Mouse (Mus musculus) heart, embryonic 11.5 days (tissue): ENCODE measurements around the gene Arhgef28. TPM values are rescaled to one million over a fixed set of nuclear protein-coding genes. Genes with fewer than 3 reads are reported as not detected.

Experiments used
- ATAC-seq: fragments of 200-750 bp; cut with Nextera tagmentation; replicated peaks from 2 replicates; pipeline ENCODE4 v1.8.0; 2017; ENCODE audit warnings: moderate library complexity; ENCODE audit not compliant: insufficient number of reproducible peaks, low FRiP score, low TSS enrichment
- H3K27ac ChIP-seq: fragments of 300-500 bp; sonication (generic); 2 replicates; pipeline ENCODE4 v1.5.1; 2014; ENCODE audit warnings: mild to moderate bottlenecking, low read depth, low read length
- H3K27me3 ChIP-seq: fragments of 300-500 bp; sonication (generic); 2 replicates; pipeline ENCODE4 v1.6.1; 2014; ENCODE audit warnings: mild to moderate bottlenecking, low read length, mixed read lengths; ENCODE audit not compliant: control insufficient read depth, insufficient read depth
- H3K36me3 ChIP-seq: fragments of 300-500 bp; sonication (generic); 2 replicates; pipeline ENCODE4 v1.6.1; 2014; ENCODE audit warnings: mild to moderate bottlenecking, low read length, moderate library complexity, mixed read lengths; ENCODE audit not compliant: control insufficient read depth, insufficient read depth
- H3K4me1 ChIP-seq: fragments of 300-500 bp; sonication (generic); 2 replicates; pipeline ENCODE4 v1.6.1; 2014; ENCODE audit warnings: low read length; ENCODE audit not compliant: control insufficient read depth, insufficient read depth
- H3K4me2 ChIP-seq: fragments of 300-500 bp; sonication (generic); 2 replicates; pipeline ENCODE4 v1.6.1; 2014; ENCODE audit warnings: mild to moderate bottlenecking, moderate library complexity
- H3K4me3 ChIP-seq: fragments of 300-500 bp; sonication (generic); 2 replicates; pipeline ENCODE4 v1.5.1; 2014; ENCODE audit warnings: low read depth, low read length
- H3K9ac ChIP-seq: fragments of 300-500 bp; sonication (generic); 2 replicates; pipeline ENCODE4 v1.6.1; 2014; ENCODE audit warnings: mild to moderate bottlenecking, low read depth, low read length, moderate library complexity
- H3K9me3 ChIP-seq: fragments of 300-500 bp; sonication (generic); replicated peaks from 2 replicates; pipeline ENCODE4 v1.6.1; 2016; ENCODE audit warnings: low read length; ENCODE audit not compliant: control insufficient read depth
- WGBS: fragments of 180-500 bp; shearing (Covaris S2); extraction: QIAGEN DNeasy Blood & Tissue Kit; methylation state at CpG from one replicate; pipeline ENCODE4 v1.1.7; 2014; ENCODE audit not compliant: insufficient replicate concordance; 5-methylcytosine and 5-hydroxymethylcytosine counted together
- polyA plus RNA-seq: library from polyadenylated mRNA; unstranded; fragments of >200 nt; fragmentation: Nextera tagmentation; extraction: Ambion mirVana; gene quantifications from 2 replicates; pipeline ENCODE4 v1.2.1, GENCODE M21; 2014

Gene Arhgef28
- polyA plus RNA-seq, 1 experiment from 2014 or later = 11.0 TPM

GRCm38 (mm10) chr13:98230511-98230910 lies 24.3 kb upstream of the Arhgef28 start:
- Histone ChIP-seq H3K36me3 (no peaks in the 10 kb centered on the region), H3K27me3 (no peaks in the 10 kb centered on the region; the same call in 1 of the 2 replicates), H3K4me1 (no peaks in the 10 kb centered on the region), H3K9me3 (no peaks in the 10 kb centered on the region), H3K27ac (no peak overlapping the region), H3K9ac (no peak overlapping the region), H3K4me3 (no peak overlapping the region), H3K4me2 (no peak overlapping the region)
- ATAC-seq = no peak
- 81% methylated on average over 1 of the region's 1 CpGs for WGBS

DNA sequence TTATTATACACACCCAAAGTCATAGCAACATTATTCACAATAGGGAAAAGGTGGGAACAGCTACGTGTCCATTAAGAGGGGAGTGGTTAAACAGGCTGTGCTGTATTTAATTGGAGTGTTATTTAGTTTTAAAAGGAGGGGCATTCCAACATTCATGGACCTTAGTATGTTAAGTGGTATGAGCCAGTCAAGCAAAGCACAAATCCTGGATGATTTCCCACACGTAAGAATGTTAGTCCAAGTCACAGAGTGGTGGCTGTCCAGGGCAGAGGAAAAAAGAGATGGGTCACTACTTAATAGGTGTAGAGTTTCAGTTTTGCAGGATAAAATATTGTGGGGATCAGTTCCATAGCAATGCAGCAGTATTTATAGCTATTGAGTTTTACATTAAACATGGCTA lies 20.0 kb upstream of the Arhgef28 start:
- no peak overlapping the region for H3K27ac ChIP-seq
- H3K4me1 ChIP-seq = no peaks in the 10 kb centered on the region
- H3K4me2 ChIP-seq = no peak overlapping the region
- ATAC-seq = no peak
- no peaks in the 10 kb centered on the region; the same call in 1 of the 2 replicates for H3K27me3 ChIP-seq
- H3K36me3 ChIP-seq = no peaks in the 10 kb centered on the region
- H3K9ac ChIP-seq = no peak overlapping the region
- H3K9me3 ChIP-seq = no peaks in the 10 kb centered on the region
- WGBS = 68% methylated on average over 2 of the region's 2 CpGs
- no peak overlapping the region for H3K4me3 ChIP-seq

DNA sequence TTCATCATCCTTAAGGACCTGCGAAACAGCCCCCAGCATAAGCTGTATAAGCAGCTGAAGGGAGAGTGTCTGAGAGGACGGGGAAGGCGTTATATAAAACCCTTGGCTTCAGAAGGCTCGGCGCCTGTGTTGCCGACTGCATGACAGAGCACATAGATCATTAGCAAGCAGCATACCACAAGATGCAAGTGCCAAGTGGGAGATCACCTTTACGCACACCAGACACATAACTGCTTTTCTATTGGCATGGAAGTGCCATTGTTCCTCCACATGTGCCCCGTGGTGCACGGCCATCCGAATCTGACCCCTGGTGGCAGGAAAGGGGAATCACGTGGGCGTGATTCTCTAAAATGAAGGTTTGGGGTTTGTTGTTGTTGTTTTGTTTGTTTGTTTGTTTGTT lies 16.6 kb upstream of the Arhgef28 start:
- H3K9me3 ChIP-seq = no peaks in the 10 kb centered on the region
- H3K27me3 ChIP-seq = no peaks in the 10 kb centered on the region; the same call in 1 of the 2 replicates
- 37% methylated on average over 12 of the region's 12 CpGs for WGBS
- no peak overlapping the region for H3K4me2 ChIP-seq
- no peaks in the 10 kb centered on the region for H3K4me1 ChIP-seq
- no peak overlapping the region for H3K27ac ChIP-seq
- no peak overlapping the region for H3K4me3 ChIP-seq
- no peak for ATAC-seq
- H3K36me3 ChIP-seq = no peaks in the 10 kb centered on the region
- H3K9ac ChIP-seq = no peak overlapping the region

DNA sequence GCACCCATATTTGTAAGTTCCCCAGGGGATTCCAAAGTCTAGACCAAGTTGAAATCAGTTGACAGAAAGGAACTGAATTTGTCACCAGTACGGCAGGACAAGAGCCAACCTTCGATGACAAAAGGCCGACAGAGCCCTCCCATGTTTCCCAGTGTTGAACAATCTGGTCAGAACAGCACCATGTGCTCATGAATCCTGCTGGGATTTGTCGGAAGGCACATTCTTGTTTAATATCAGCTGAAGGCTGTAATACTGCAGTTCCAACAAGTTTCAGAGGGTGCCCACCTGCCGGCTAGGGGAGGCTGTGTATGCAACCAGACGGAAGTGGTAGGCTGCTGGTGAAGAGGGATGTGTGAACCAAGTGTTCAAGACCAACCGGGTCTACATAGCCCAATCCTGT lies 3.9 kb upstream of the Arhgef28 start:
- H3K4me3 ChIP-seq = no peak overlapping the region
- H3K9me3 ChIP-seq = no peaks in the 10 kb centered on the region
- H3K9ac ChIP-seq = no peak overlapping the region
- no peak overlapping the region for H3K27ac ChIP-seq
- no peaks in the 10 kb centered on the region for H3K36me3 ChIP-seq
- WGBS = 82% methylated on average over 7 of the region's 7 CpGs
- peaks cover 3% of the 10 kb centered on the region; the same call in 1 of the 2 replicates for H3K4me1 ChIP-seq
- ATAC-seq = no peak
- H3K27me3 ChIP-seq = peaks cover 7% of the 10 kb centered on the region; the same call in 1 of the 2 replicates
- H3K4me2 ChIP-seq = no peak overlapping the region

DNA sequence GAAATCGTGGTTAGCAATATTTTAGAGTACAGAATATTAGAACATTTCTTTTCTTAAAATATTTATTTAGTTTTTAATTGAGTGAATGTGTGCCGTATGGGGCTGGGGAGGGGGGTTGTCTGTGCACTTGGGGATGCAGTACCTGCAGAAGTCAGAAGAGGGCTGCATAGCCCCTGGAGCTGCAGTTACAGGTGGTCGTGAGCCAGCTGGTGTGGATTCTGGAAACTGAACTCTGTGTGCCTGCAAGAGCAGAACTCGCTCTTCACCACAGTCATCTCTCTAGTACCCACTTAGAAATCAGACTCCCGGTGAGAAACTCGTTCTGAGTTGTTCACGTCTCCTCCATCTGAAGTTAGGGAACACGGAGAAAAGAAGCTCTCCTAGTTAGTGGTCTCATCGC lies 2.6 kb upstream of the Arhgef28 start:
- Histone ChIP-seq H3K4me1 (peaks cover 3% of the 10 kb centered on the region; the same call in 1 of the 2 replicates), H3K4me3 (no peak overlapping the region), H3K9me3 (no peaks in the 10 kb centered on the region), H3K9ac (no peak overlapping the region), H3K27ac (no peak overlapping the region), H3K4me2 (no peak overlapping the region), H3K36me3 (no peaks in the 10 kb centered on the region), H3K27me3 (peaks cover 7% of the 10 kb centered on the region; the same call in 1 of the 2 replicates)
- no peak for ATAC-seq
- whole genome bisulfite sequencing = 35% methylated on average over 9 of the region's 9 CpGs

GRCm38 (mm10) chr13:98206546-98206870 lies 269 bp upstream of the Arhgef28 start:
- Histone ChIP-seq H3K4me1 (peaks cover 5% of the 10 kb centered on the region), H3K36me3 (no peaks in the 10 kb centered on the region), H3K9ac (peak overlapping the region; percentile 77), H3K27me3 (peaks cover 7% of the 10 kb centered on the region; the same call in 1 of the 2 replicates), H3K9me3 (no peaks in the 10 kb centered on the region), H3K27ac (peak overlapping the region; percentile 68), H3K4me2 (peak overlapping the region; percentile 90), H3K4me3 (peak overlapping the region; percentile 64)
- WGBS = 4% methylated on average over 13 of the region's 13 CpGs
- no peak for ATAC-seq

DNA sequence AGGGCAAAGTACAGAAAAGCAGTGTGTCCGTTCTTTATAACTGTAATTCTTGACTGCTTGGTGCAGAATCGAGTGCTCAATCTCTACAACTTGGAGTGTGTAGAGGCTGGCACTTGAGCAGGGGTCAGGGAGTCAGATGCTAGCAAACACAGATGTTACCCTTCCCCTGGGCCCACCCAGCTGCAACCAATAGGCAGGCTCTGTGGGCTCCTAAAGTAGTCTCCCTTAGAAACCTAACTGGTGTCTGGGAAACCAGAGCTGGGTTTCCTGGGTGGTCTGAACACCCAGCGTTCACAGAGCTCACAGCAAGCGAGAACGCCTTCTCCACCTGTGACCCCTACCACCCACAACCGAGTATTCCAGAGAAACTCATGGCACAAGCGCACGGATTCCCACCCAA lies 1.1 kb downstream of the Arhgef28 start:
- 29% methylated on average over 8 of the region's 8 CpGs for WGBS
- Histone ChIP-seq H3K4me2 (peak overlapping the region; percentile 90), H3K27ac (no peak overlapping the region)

DNA sequence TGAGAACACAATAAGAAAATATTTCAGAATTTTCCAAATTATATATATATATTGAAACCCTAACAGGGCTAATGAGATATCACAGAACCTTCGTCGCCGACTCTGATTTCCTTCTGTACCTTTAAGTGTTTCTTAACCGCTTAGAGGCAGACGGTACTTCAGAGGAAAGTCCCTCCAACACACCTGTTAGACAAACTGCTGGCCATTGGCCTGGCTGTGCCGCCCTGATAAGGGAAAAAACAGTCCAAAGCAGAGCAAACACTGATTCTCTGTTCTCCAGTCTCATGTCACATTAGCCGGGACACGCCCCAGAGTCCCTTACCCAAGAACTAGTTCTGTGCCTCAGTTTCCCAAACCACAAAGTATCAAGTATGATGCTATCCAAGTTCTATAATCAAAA lies 1.9 kb downstream of the Arhgef28 start:
- H3K27ac ChIP-seq = no peak overlapping the region
- no peaks in the 10 kb centered on the region for H3K9me3 ChIP-seq
- H3K36me3 ChIP-seq = no peaks in the 10 kb centered on the region
- H3K9ac ChIP-seq = no peak overlapping the region
- 0 out of 2 replicates have a peak, but pooled peaks cover 4% of the 10 kb centered on the region for H3K27me3 ChIP-seq
- H3K4me3 ChIP-seq = no peak overlapping the region
- H3K4me1 ChIP-seq = peaks cover 12% of the 10 kb centered on the region
- WGBS = 81% methylated on average over 8 of the region's 8 CpGs
- no peak for ATAC-seq
- H3K4me2 ChIP-seq = no peak overlapping the region

More for the DNA sequence above, 1.1 kb downstream of the Arhgef28 start:
- H3K4me1 ChIP-seq = peaks cover 12% of the 10 kb centered on the region
- peaks cover 5% of the 10 kb centered on the region; the same call in 1 of the 2 replicates for H3K27me3 ChIP-seq
- H3K9me3 ChIP-seq = no peaks in the 10 kb centered on the region
- peak overlapping the region; percentile 64 for H3K4me3 ChIP-seq
- no peak for ATAC-seq
- H3K9ac ChIP-seq = no peak overlapping the region
- H3K36me3 ChIP-seq = no peaks in the 10 kb centered on the region

GRCm38 (mm10) chr13:98201436-98201835 lies 4.8 kb downstream of the Arhgef28 start:
- no peaks in the 10 kb centered on the region for H3K27me3 ChIP-seq
- ATAC-seq = no peak
- WGBS = 30% methylated on average over 9 of the region's 9 CpGs
- H3K9ac ChIP-seq = no peak overlapping the region
- no peak overlapping the region for H3K4me3 ChIP-seq
- H3K4me2 ChIP-seq = peak overlapping the region; percentile 21
- H3K36me3 ChIP-seq = no peaks in the 10 kb centered on the region
- no peak overlapping the region for H3K27ac ChIP-seq
- peaks cover 9% of the 10 kb centered on the region for H3K4me1 ChIP-seq
- H3K9me3 ChIP-seq = no peaks in the 10 kb centered on the region
